Mouse (Mus musculus) cerebellum, adult 2 months (tissue): ENCODE data around the gene Gdpd3. TPM values are rescaled to one million over a fixed set of nuclear protein-coding genes. Genes with fewer than 3 reads are reported as not detected.

ENCODE experiments used
- DNase-seq, 2 experiments: peaks; one replicate each; pipeline ENCODE4 v3.0.0; 2021
- H3K27ac ChIP-seq: fragments of 200-500 bp; 2 replicates; pipeline ENCODE4 v1.5.1; 2012; ENCODE audit warnings: low read length, control low read depth, inconsistent platforms; ENCODE audit not compliant: insufficient read depth
- H3K27me3 ChIP-seq: fragments of 200-500 bp; 2 replicates; pipeline ENCODE4 v1.6.1; 2012; ENCODE audit warnings: inconsistent platforms, mild to moderate bottlenecking, low read length, moderate library complexity; ENCODE audit not compliant: control insufficient read depth, insufficient read depth
- H3K4me1 ChIP-seq: fragments of 200-500 bp; 2 replicates; pipeline ENCODE4 v1.6.1; 2011; ENCODE audit warnings: low read length; ENCODE audit not compliant: control insufficient read depth, insufficient read depth
- H3K4me3 ChIP-seq: fragments of 200-500 bp; replicated peaks from 2 replicates; pipeline ENCODE3; 2011; ENCODE audit warnings: mild to moderate bottlenecking, low read depth, low read length, control low read depth; ENCODE audit not compliant: insufficient read depth
- CTCF ChIP-seq: fragments of 200-500 bp; IDR thresholded peaks from 2 replicates; pipeline ENCODE4 v1.5.1; 2011; ENCODE audit warnings: low read depth, mild to moderate bottlenecking, control low read depth, low read length, moderate library complexity, borderline replicate concordance; ENCODE audit not compliant: insufficient read depth
- POLR2A ChIP-seq: fragments of 200-500 bp; IDR thresholded peaks from 2 replicates; pipeline ENCODE4 v1.6.1; 2011; ENCODE audit warnings: low read length, control low read depth, borderline replicate concordance; ENCODE audit not compliant: insufficient read depth
- WGBS: fragments of 180-500 bp; shearing (Covaris S2); methylation state at CpG from one replicate; pipeline ENCODE4 v1.1.7; 2018; 5-methylcytosine and 5-hydroxymethylcytosine counted together
- polyA plus RNA-seq: library from polyadenylated mRNA; depleted of rRNA; stranded (reverse); fragments of >200 nt; gene quantifications from 2 replicates; pipeline ENCODE4 v1.2.3, GENCODE M21; 2012

The Gdpd3 gene
- polyA plus RNA-seq, 1 experiment = 8.0 TPM

- TF ChIP-seq CTCF = no peak
- H3K4me3 ChIP-seq = peak overlapping the region; percentile 11
- DNase-seq = peak; percentile 35 to 39
- WGBS = 19% methylated on average over 17 of the region's 17 CpGs
- no peak overlapping the region for H3K27ac ChIP-seq
- H3K4me1 ChIP-seq = peaks cover 20% of the 10 kb centered on the region
- H3K27me3 ChIP-seq = no peaks in the 10 kb centered on the region
Observed at GRCm38 (mm10) chr7:126762471-126763008, 3.6 kb upstream of the Gdpd3 start.

GRCm38 (mm10) chr7:126765540-126765939 is 594 bp upstream of the Gdpd3 start:
- TF ChIP-seq CTCF = no peak
- no peak for TF ChIP-seq POLR2A
- no peak overlapping the region for H3K27ac ChIP-seq
- no peak for DNase-seq
- peaks cover 20% of the 10 kb centered on the region for H3K4me1 ChIP-seq
- H3K4me3 ChIP-seq = no peak overlapping the region
- 90% methylated on average over 9 of the region's 9 CpGs for WGBS
- no peaks in the 10 kb centered on the region for H3K27me3 ChIP-seq

- H3K4me1 ChIP-seq = peaks cover 12% of the 10 kb centered on the region; the same call in 1 of the 2 replicates
- H3K27me3 ChIP-seq = no peaks in the 10 kb centered on the region
- no peak overlapping the region for H3K27ac ChIP-seq
- 89% methylated on average over 8 of the region's 8 CpGs for WGBS
- no peak overlapping the region for H3K4me3 ChIP-seq
- DNase-seq = no peak
- TF ChIP-seq CTCF (no peak), POLR2A (no peak)
Observed at GRCm38 (mm10) chr7:126767001-126767400, 867 bp downstream of the Gdpd3 start.

GRCm38 (mm10) chr7:126770784-126771183 is 4.7 kb downstream of the Gdpd3 start:
- no peaks in the 10 kb centered on the region for H3K27me3 ChIP-seq
- 82% methylated on average over 12 of the region's 12 CpGs for whole genome bisulfite sequencing
- no peak for TF ChIP-seq POLR2A
- no peak for TF ChIP-seq CTCF
- no peak overlapping the region for H3K4me3 ChIP-seq
- DNase-seq = no peak
- no peak overlapping the region for H3K27ac ChIP-seq
- H3K4me1 ChIP-seq = peaks cover 6% of the 10 kb centered on the region

GRCm38 (mm10) chr7:126773351-126773750 is 7.2 kb downstream of the Gdpd3 start:
- WGBS = 78% methylated on average over 2 of the region's 2 CpGs
- DNase-seq = no peak
- TF ChIP-seq CTCF (no peak), POLR2A (no peak)

GRCm38 (mm10) chr7:126774463-126774862 is 8.3 kb downstream of the Gdpd3 start:
- peaks cover 17% of the 10 kb centered on the region for H3K4me1 ChIP-seq
- no peaks in the 10 kb centered on the region for H3K27me3 ChIP-seq
- TF ChIP-seq POLR2A (no peak), CTCF (no peak)
- no peak for DNase-seq
- WGBS = 83% methylated on average over 2 of the region's 2 CpGs
- H3K27ac ChIP-seq = no peak overlapping the region
- H3K4me3 ChIP-seq = no peak overlapping the region

More at GRCm38 (mm10) chr7:126773351-126773750, 7.2 kb downstream of the Gdpd3 start:
- H3K27ac ChIP-seq = no peak overlapping the region
- H3K27me3 ChIP-seq = no peaks in the 10 kb centered on the region
- H3K4me1 ChIP-seq = peaks cover 17% of the 10 kb centered on the region
- H3K4me3 ChIP-seq = no peak overlapping the region

GRCm38 (mm10) chr7:126775185-126775977 is 9.2 kb downstream of the Gdpd3 start:
- Histone ChIP-seq H3K27me3 (no peaks in the 10 kb centered on the region), H3K4me3 (peak overlapping the region; percentile 77), H3K27ac (0 out of 2 replicates have a peak overlapping the region, but pooled peaks have one; percentile 87), H3K4me1 (peaks cover 23% of the 10 kb centered on the region)
- DNase-seq = no peak
- no peak; the same call in 1 of the 2 replicates for TF ChIP-seq CTCF
- no peak for TF ChIP-seq POLR2A
- 77% methylated on average over 10 of the region's 10 CpGs for WGBS

GRCm38 (mm10) chr7:126775978-126776234 is 9.8 kb downstream of the Gdpd3 start:
- TF ChIP-seq POLR2A (no peak), CTCF (no peak)
- WGBS = 25% methylated on average over 3 of the region's 3 CpGs
- peak overlapping the region; percentile 77 for H3K4me3 ChIP-seq
- no peaks in the 10 kb centered on the region for H3K27me3 ChIP-seq
- peaks cover 24% of the 10 kb centered on the region for H3K4me1 ChIP-seq
- peak in 1 of 2 experiments; percentile 36 for DNase-seq
- H3K27ac ChIP-seq = peak overlapping the region; percentile 87; the same call in 1 of the 2 replicates
